Mouse (Mus musculus): Measurements from ENCODE around the gene Hsp90ab1. TPM values are rescaled to one million over a fixed set of nuclear protein-coding genes. Genes with fewer than 3 reads are reported as not detected.

Hsp90ab1 gene
- total RNA-seq, 2 experiments from 2014 or later, result 1,565 to 1,601 TPM

GRCm38 (mm10) chr17:45584096-45584896 is 11.2 kb upstream of the Hsp90ab1 start:
- intact Hi-C loops (cut with DNase I), result loop anchor here (1.0 to 5.0 kb wide), 2 partner anchors 42 to 138 kb away; no protein-coding TSS in a partner anchor
- DNase-seq (ENCODE audit: low spot score in 2 of 2), result peak; percentile 55 to 71

- intact Hi-C loops (cut with DNase I), result loop anchor here (2.0 to 5.0 kb wide), 2 partner anchors 60 to 139 kb away; no protein-coding TSS in a partner anchor
- DNase-seq (ENCODE audit: low spot score in 2 of 2), result no peak
Observed at GRCm38 (mm10) chr17:45582715-45583355, 9.8 kb upstream of the Hsp90ab1 start.

- no peak for DNase-seq (ENCODE audit: low spot score in 2 of 2)
- intact Hi-C loops (cut with DNase I), result loop anchor here (2.0 to 5.0 kb wide), 2 partner anchors 61 to 140 kb away; no protein-coding TSS in a partner anchor
Observed at GRCm38 (mm10) chr17:45582188-45582587, 9.1 kb upstream of the Hsp90ab1 start.

GRCm38 (mm10) chr17:45581567-45581983 is 8.5 kb upstream of the Hsp90ab1 start:
- intact Hi-C loops (cut with DNase I), result loop anchor here (5.0 kb wide), 1 partner anchor 141 kb away; no protein-coding TSS in a partner anchor
- peak; percentile 69 to 77 for DNase-seq (ENCODE audit: low spot score in 2 of 2)

GRCm38 (mm10) chr17:45580958-45581477 is 7.9 kb upstream of the Hsp90ab1 start:
- intact Hi-C loops (cut with DNase I), result loop anchor here (5.0 kb wide), 1 partner anchor 141 kb away; no protein-coding TSS in a partner anchor
- no peak for DNase-seq (ENCODE audit: low spot score in 2 of 2)

GRCm38 (mm10) chr17:45579554-45579953 is 6.5 kb upstream of the Hsp90ab1 start:
- intact Hi-C loops (cut with DNase I), result no loop called here
- DNase-seq (ENCODE audit: low spot score in 2 of 2), result no peak

GRCm38 (mm10) chr17:45578843-45579242 is 5.8 kb upstream of the Hsp90ab1 start:
- intact Hi-C loops (cut with DNase I), result no loop called here
- no peak for DNase-seq (ENCODE audit: low spot score in 2 of 2)

- intact Hi-C loops (cut with DNase I), result no loop called here
Observed at GRCm38 (mm10) chr17:45578242-45578641, 5.2 kb upstream of the Hsp90ab1 start.

GRCm38 (mm10) chr17:45575123-45575897 is 2.2 kb upstream of the Hsp90ab1 start:
- intact Hi-C loops (cut with DNase I), result no loop called here
- no peak for DNase-seq (ENCODE audit: low spot score in 2 of 2)

More at GRCm38 (mm10) chr17:45578242-45578641, 5.2 kb upstream of the Hsp90ab1 start:
- no peak for DNase-seq (ENCODE audit: low spot score in 2 of 2)

GRCm38 (mm10) chr17:45574129-45574761 is 1.2 kb upstream of the Hsp90ab1 start:
- intact Hi-C loops (cut with DNase I), result no loop called here
- peak; percentile 83 to 94 for DNase-seq (ENCODE audit: low spot score in 2 of 2)

GRCm38 (mm10) chr17:45573780-45574123 is 681 bp upstream of the Hsp90ab1 start:
- DNase-seq (ENCODE audit: low spot score in 2 of 2), result peak; percentile 97 to 98
- intact Hi-C loops (cut with DNase I), result loop anchor here (2.0 kb wide), 1 partner anchor 25 kb away; the partner anchor contains the start of gene Tmem151b

GRCm38 (mm10) chr17:45572103-45573086 is 676 bp downstream of the Hsp90ab1 start:
- DNase-seq (ENCODE audit: low spot score in 2 of 2), result peak; percentile 74 to 76
- intact Hi-C loops (cut with DNase I), result loop anchor here (2.0 kb wide), 1 partner anchor 24 kb away; the partner anchor contains the start of gene Tmem151b

- DNase-seq (ENCODE audit: low spot score in 2 of 2), result no peak
- intact Hi-C loops (cut with DNase I), result no loop called here
Observed at GRCm38 (mm10) chr17:45569999-45570398, 3.1 kb downstream of the Hsp90ab1 start.

GRCm38 (mm10) chr17:45568990-45569389 is 4.1 kb downstream of the Hsp90ab1 start:
- DNase-seq (ENCODE audit: low spot score in 2 of 2), result no peak
- intact Hi-C loops (cut with DNase I), result no loop called here

- DNase-seq (ENCODE audit: low spot score in 2 of 2), result no peak
- intact Hi-C loops (cut with DNase I), result no loop called here
Observed at GRCm38 (mm10) chr17:45567162-45567601, 5.9 kb downstream of the Hsp90ab1 start.

GRCm38 (mm10) chr17:45566360-45567161 is 6.5 kb downstream of the Hsp90ab1 start:
- intact Hi-C loops (cut with DNase I), result no loop called here
- no peak for DNase-seq (ENCODE audit: low spot score in 2 of 2)

- intact Hi-C loops (cut with DNase I), result no loop called here
Observed at GRCm38 (mm10) chr17:45566031-45566359, 7.1 kb downstream of the Hsp90ab1 start.

More at GRCm38 (mm10) chr17:45566031-45566359, 7.1 kb downstream of the Hsp90ab1 start:
- no peak for DNase-seq (ENCODE audit: low spot score in 2 of 2)
